23 mouse cellular contexts compared by ENCODE assay signal in genomic region chr6:145488251-145488650, GRCm38 (mm10).
DNase-seq lines count a peak whose midpoint lies in the region; ATAC-seq lines count a peak whose summit lies in the region.
"Had no signal": no experiment of that assay in that cellular context is flagged by ENCODE, and none has a peak within 500 bp of the region (broad histone marks: within the 10 kb centered on the region; RNA-seq: fewer than 3 reads in every experiment).

No protein-coding gene starts in this region.

- H3K4me3 ChIP-seq in forebrain, embryonic 13.5 days: no peak overlapping the region
- H3K4me3 ChIP-seq in forebrain, embryonic 11.5 days (ENCODE audit: low read depth, low read length): no peak overlapping the region
- no peak overlapping the region for H3K4me3 ChIP-seq in forebrain, embryonic 16.5 days (replicated peaks; ENCODE audit: low read length)
- H3K4me3 ChIP-seq: embryonic facial prominence, embryonic 12.5 days; embryonic facial prominence, embryonic 15.5 days; hindbrain, embryonic 12.5 days; hindbrain, embryonic 15.5 days had no signal

- no peak overlapping the region for H3K4me2 ChIP-seq in forebrain, embryonic 13.5 days
- H3K4me2 ChIP-seq in forebrain, embryonic 11.5 days (ENCODE audit: low read depth, low read length, severe bottlenecking): no peak overlapping the region
- H3K4me2 ChIP-seq in forebrain, embryonic 16.5 days (ENCODE audit: low read length): no peak overlapping the region
- H3K4me2 ChIP-seq: embryonic facial prominence, embryonic 12.5 days; embryonic facial prominence, embryonic 15.5 days; heart, embryonic 11.5 days; hindbrain, embryonic 12.5 days; hindbrain, embryonic 15.5 days had no signal

- H3K9ac ChIP-seq in forebrain, embryonic 13.5 days: no peak overlapping the region
- no peak overlapping the region for H3K9ac ChIP-seq in forebrain, embryonic 11.5 days (ENCODE audit: low read length)
- no peak overlapping the region for H3K9ac ChIP-seq in forebrain, embryonic 16.5 days (replicated peaks; ENCODE audit: low read depth, low read length)
- H3K9ac ChIP-seq: embryonic facial prominence, embryonic 12.5 days; embryonic facial prominence, embryonic 15.5 days; hindbrain, embryonic 12.5 days; hindbrain, embryonic 15.5 days had no signal

- H3K27me3 ChIP-seq in forebrain, embryonic 13.5 days: no peaks in the 10 kb centered on the region
- H3K27me3 ChIP-seq in forebrain, embryonic 11.5 days (ENCODE audit: control insufficient read depth, insufficient read depth, low read length): no peaks in the 10 kb centered on the region
- no peaks in the 10 kb centered on the region for H3K27me3 ChIP-seq in forebrain, embryonic 16.5 days (replicated peaks; ENCODE audit: control insufficient read depth, insufficient read depth, low read length)
- H3K27me3 ChIP-seq: CH12.LX; embryonic facial prominence, embryonic 12.5 days; embryonic facial prominence, embryonic 15.5 days; hindbrain, embryonic 12.5 days; hindbrain, embryonic 15.5 days; Patski had no signal

- H3K27ac ChIP-seq in forebrain, embryonic 13.5 days: no peak overlapping the region
- H3K27ac ChIP-seq in forebrain, embryonic 11.5 days (ENCODE audit: low read depth, low read length): no peak overlapping the region
- 0 out of 2 replicates have a peak overlapping the region, but pooled peaks have one; percentile 31 for H3K27ac ChIP-seq in forebrain, embryonic 16.5 days (ENCODE audit: low read length)
- H3K27ac ChIP-seq: embryonic facial prominence, embryonic 12.5 days; embryonic facial prominence, embryonic 15.5 days; hindbrain, embryonic 12.5 days; hindbrain, embryonic 15.5 days had no signal

- no peaks in the 10 kb centered on the region for H3K9me3 ChIP-seq in forebrain, embryonic 13.5 days (replicated peaks)
- no peaks in the 10 kb centered on the region for H3K9me3 ChIP-seq in forebrain, embryonic 11.5 days (ENCODE audit: control insufficient read depth, low read length)
- no peaks in the 10 kb centered on the region for H3K9me3 ChIP-seq in forebrain, embryonic 16.5 days (ENCODE audit: control insufficient read depth, low read length)
- H3K9me3 ChIP-seq: embryonic facial prominence, embryonic 12.5 days; embryonic facial prominence, embryonic 15.5 days; hindbrain, embryonic 12.5 days; hindbrain, embryonic 15.5 days had no signal

- WGBS in forebrain, embryonic 13.5 days: 69% methylated on average over 2 of the region's 2 CpGs
- WGBS in forebrain, embryonic 11.5 days: 80% methylated on average over 2 of the region's 2 CpGs
- WGBS in forebrain, embryonic 16.5 days: 50% methylated on average over 2 of the region's 2 CpGs

- H3K36me3 ChIP-seq in forebrain, embryonic 13.5 days (ENCODE audit: poor library complexity, severe bottlenecking): no peaks in the 10 kb centered on the region
- H3K36me3 ChIP-seq in forebrain, embryonic 11.5 days (ENCODE audit: control insufficient read depth, insufficient read depth, low read length): no peaks in the 10 kb centered on the region
- H3K36me3 ChIP-seq in forebrain, embryonic 16.5 days (ENCODE audit: control insufficient read depth, insufficient read depth): no peaks in the 10 kb centered on the region
- H3K36me3 ChIP-seq: embryonic facial prominence, embryonic 12.5 days; embryonic facial prominence, embryonic 15.5 days; G1E; hindbrain, embryonic 12.5 days; hindbrain, embryonic 15.5 days had no signal

- peaks cover 21% of the 10 kb centered on the region for H3K4me1 ChIP-seq in forebrain, embryonic 13.5 days
- H3K4me1 ChIP-seq in forebrain, embryonic 11.5 days (replicated peaks; ENCODE audit: control insufficient read depth, insufficient read depth, low read length): peaks cover 2% of the 10 kb centered on the region; the same call in 1 of the 2 replicates
- peaks cover 21% of the 10 kb centered on the region for H3K4me1 ChIP-seq in forebrain, embryonic 16.5 days (replicated peaks; ENCODE audit: control insufficient read depth, insufficient read depth, low read length)

- peak; percentile 39 to 55 for DNase-seq in cerebellum, postnatal 10 days
- no peak for DNase-seq in cerebellum, postnatal 4 days (ENCODE audit: low spot score in 2 of 2)
- no peak for DNase-seq in forebrain, embryonic 11.5 days (ENCODE audit: low spot score)
- DNase-seq in brain, adult 2 months (ENCODE audit: low read depth, low spot score): peak; percentile 48
- DNase-seq: adrenal gland, postnatal 10 days; adrenal gland, postnatal 36 days; B cell, adult 2 months; cerebellum, adult 9-10 months; gastrocnemius, postnatal 10 days; gastrocnemius, postnatal 36 days; kidney, adult 2 months had no signal

- ATAC-seq in forebrain, embryonic 13.5 days: peak; percentile 63; the same call in 1 of the 2 replicates
- ATAC-seq in forebrain, embryonic 11.5 days (replicated peaks; ENCODE audit: low FRiP score): no peak
- ATAC-seq in forebrain, embryonic 16.5 days: 0 out of 2 replicates have a peak, but pooled peaks have one; percentile 40
- ATAC-seq in monocyte, adult 5-6 weeks (replicated peaks; ENCODE audit: insufficient number of reproducible peaks, low FRiP score, low TSS enrichment, poor library complexity, severe bottlenecking): no peak
- ATAC-seq: intestine, postnatal 0 days; Patski had no signal

Comparison
In these comparisons a context has a peak if more than half of its experiments do, and no peak if none do; other contexts are left out.
1. DNase-seq: peak in cerebellum, postnatal 10 days (2 of 2) and brain, adult 2 months (single experiment); none in cerebellum, postnatal 4 days (0 of 2) and forebrain, embryonic 11.5 days (single experiment).
2. ATAC-seq: peak in forebrain, embryonic 13.5 days (single experiment) and forebrain, embryonic 16.5 days (single experiment); none in forebrain, embryonic 11.5 days (single experiment) and monocyte, adult 5-6 weeks (single experiment).